Mouse (Mus musculus): ENCODE data around the gene As3mt.

- TF ChIP-seq POLR2A (IDR thresholded peaks at IDR 0.05; ENCODE audit: borderline replicate concordance, control insufficient read depth, low read depth, low read length) (no peak), CTCF (IDR thresholded peaks at IDR 0.05; ENCODE audit: control insufficient read depth, insufficient read depth, low read length) (no peak)
Observed at GRCm38 (mm10) chr19:46731351-46731750, 24.1 kb downstream of the As3mt start.
